Mouse (Mus musculus) left cerebral cortex, postnatal 14 days (tissue): ENCODE results near the gene Baz1b. TPM values are rescaled to one million over a fixed set of nuclear protein-coding genes. Genes with fewer than 3 reads are reported as not detected.

Experiments
- microRNA-seq, 2 experiments: library from miRNA; unstranded; fragments of <30 nt; microRNA quantifications; one replicate each; pipeline ENCODE4 v1.2.0; 2022
- total RNA-seq, 2 experiments: library from RNA; stranded (reverse); gene quantifications; 2 replicates each; pipeline ENCODE4 v1.2.3; 2021

Gene Baz1b
- total RNA-seq, 2 experiments from 2014 or later, result 51.9 to 55.1 TPM

Small RNA genes lying within 50 kb of the gene (microRNA-seq; reads per million reads assigned to microRNA genes)
- 0 reads per million in 2 experiments for gene Gm25315

Other genes starting within 250 kb of the Baz1b start
- not detected for gene Cldn4, start 240.3 kb upstream of the Baz1b start, total RNA-seq
- 1 to 10 TPM in 1 of 2 experiments, under 1 TPM in 1; 0.37 to 1.7 TPM for gene Cldn3, start 201.1 kb upstream of the Baz1b start, total RNA-seq
- 10 to 100 TPM; 41.2 to 42.0 TPM for gene Abhd11, start 178.1 kb upstream of the Baz1b start, total RNA-seq
- 100 to 1,000 TPM; 413 to 473 TPM for gene Stx1a, start 163.8 kb upstream of the Baz1b start, total RNA-seq
- gene Dnajc30, start 123.1 kb upstream of the Baz1b start, total RNA-seq, result 10 to 100 TPM; 41.6 to 42.9 TPM
- 10 to 100 TPM; 34.0 to 55.7 TPM for gene Bud23, start 122.3 kb upstream of the Baz1b start, total RNA-seq
- 10 to 100 TPM; 23.6 to 30.9 TPM for gene Vps37d, start 109.0 kb upstream of the Baz1b start, total RNA-seq
- gene Mlxipl, start 97.4 kb upstream of the Baz1b start, total RNA-seq, result 1 to 10 TPM; 4.0 to 4.5 TPM
- 10 to 100 TPM; 28.1 to 28.2 TPM for gene Tbl2, start 37.6 kb upstream of the Baz1b start, total RNA-seq
- 10 to 100 TPM; 41.5 to 44.9 TPM for gene Bcl7b, start 19.0 kb upstream of the Baz1b start, total RNA-seq
- 1 to 10 TPM; 6.2 to 6.8 TPM for gene Fzd9, start 64.0 kb downstream of the Baz1b start, total RNA-seq
- gene Fkbp6, start 162.8 kb downstream of the Baz1b start, total RNA-seq, result under 1 TPM in 1 of 2 experiments, not detected in 1; 0.70 TPM
- not detected for gene Trim50, start 166.0 kb downstream of the Baz1b start, total RNA-seq
- gene Nsun5, start 182.7 kb downstream of the Baz1b start, total RNA-seq, result 10 to 100 TPM; 13.9 to 19.5 TPM
- 10 to 100 TPM; 45.8 to 46.2 TPM for gene Pom121, start 207.3 kb downstream of the Baz1b start, total RNA-seq